Mouse (Mus musculus) lung, postnatal 36 days (tissue): ENCODE data around the gene Rbck1.
"Not testable (repeated sequence)": the region's sequence is repeated elsewhere in the genome, so short reads cannot be mapped to it uniquely, and the experiment has no call there.

ENCODE experiments used
- DNase-seq: peaks from one replicate; pipeline ENCODE4 v3.0.0; 2022; ENCODE audit warnings: mixed read lengths

Gene Rbck1

DNA sequence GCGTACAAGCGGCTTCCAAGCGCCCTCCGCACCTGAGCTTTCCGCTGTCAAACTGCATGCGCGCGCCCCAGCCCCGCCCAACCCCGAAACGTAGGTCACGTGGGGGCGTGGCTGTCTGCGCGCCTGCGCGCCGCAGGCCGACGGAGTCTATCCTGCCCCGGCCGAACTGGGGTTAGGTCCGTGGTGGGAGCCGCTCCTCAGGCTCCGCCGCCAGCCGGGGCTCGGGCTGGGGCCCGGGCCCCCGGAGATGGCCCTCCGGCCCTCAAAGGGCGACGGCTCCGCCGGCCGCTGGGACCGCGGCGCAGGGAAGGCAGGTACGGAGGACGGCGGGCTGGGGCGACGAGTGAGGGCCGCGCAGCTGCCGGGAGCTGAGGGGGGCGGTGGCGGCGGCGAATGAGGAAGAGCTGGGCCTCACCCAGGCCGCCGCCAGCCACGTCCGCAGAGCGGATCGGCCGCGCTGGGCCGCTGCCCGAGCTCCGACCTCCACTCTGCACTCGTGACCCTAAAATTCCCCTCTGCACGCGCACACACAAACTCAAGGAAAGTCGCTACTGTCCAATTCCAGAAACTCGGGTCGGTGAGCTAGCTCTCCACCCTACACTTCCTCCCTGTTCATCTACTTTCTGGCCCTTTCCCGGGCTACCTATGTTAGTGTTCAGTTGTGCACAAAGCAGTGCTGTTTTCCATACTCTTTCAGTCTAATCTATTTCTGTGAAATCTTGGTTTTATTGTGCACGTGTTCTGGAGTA is 38.6 kb downstream of the Rbck1 start, which contains the start of gene Tbc1d20:
Gene Tbc1d20 (plus strand): TSS at position 102 of the 749 bp plus-strand sequence.
- peak; percentile 91 for DNase-seq

DNA sequence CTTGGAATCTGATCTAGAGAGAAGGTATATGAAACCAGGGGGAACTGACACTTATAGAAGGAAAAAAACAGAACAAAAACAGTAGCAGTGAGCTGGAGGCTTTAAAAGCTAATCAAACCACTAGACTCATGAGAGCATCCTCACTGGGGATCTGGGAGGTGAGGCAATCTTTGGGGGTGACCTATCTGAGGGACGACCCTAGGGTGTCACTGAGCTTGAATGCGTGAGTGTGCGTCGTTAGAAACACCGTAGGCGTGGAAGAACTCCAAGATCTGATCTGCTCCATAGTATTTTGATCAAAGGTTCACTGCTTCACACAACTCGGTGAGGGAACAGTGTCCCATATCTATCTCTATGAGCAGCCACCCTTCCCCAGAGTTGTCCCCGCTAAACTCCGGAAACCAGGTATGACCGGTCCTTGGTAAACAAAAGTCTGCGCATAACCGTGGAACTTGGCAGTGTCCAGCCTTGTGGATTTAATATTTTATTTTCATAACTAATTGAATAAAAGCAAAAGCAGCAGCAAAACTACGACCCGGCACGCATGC is 39.2 kb downstream of the Rbck1 start:
- DNase-seq, result no peak

- no peak for DNase-seq
Measured at GRCm38 (mm10) chr2:152292475-152292874, 40.0 kb downstream of the Rbck1 start.

- DNase-seq, result not testable (repeated sequence)
Measured at GRCm38 (mm10) chr2:152289623-152290022, 42.8 kb downstream of the Rbck1 start.

GRCm38 (mm10) chr2:152288046-152288445 is 44.4 kb downstream of the Rbck1 start:
- no peak for DNase-seq

DNA sequence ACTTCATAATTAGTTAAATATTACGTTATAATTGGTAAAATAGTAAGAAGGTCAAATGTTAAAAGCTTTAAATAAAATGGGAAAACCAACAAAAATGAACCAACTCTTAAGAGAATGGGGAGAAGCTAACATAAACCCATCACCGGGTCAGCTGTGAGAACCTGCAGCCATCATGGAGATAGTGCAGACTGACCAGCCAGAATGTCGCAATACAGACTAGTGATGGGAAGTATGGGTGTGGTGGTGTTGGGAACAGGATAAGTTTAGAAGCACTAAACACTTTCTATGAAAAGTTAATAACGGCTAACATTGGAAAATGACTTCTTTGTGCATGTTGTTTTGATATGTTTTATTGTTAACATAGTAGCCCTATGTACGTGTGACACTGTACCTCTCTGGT is 44.9 kb downstream of the Rbck1 start:
- DNase-seq, result no peak

GRCm38 (mm10) chr2:152281407-152281806 is 51.0 kb downstream of the Rbck1 start:
- peak; percentile 41 for DNase-seq

GRCm38 (mm10) chr2:152273639-152274038 is 58.8 kb downstream of the Rbck1 start:
- DNase-seq, result no peak
